Mouse (Mus musculus) limb, embryonic 15.5 days (tissue): ENCODE results near the gene Gm21616. TPM values are rescaled to one million over a fixed set of nuclear protein-coding genes. Genes with fewer than 3 reads are reported as not detected.
"Not testable (repeated sequence)": the region's sequence is repeated elsewhere in the genome, so short reads cannot be mapped to it uniquely, and the experiment has no call there.

ENCODE experiments used
- ATAC-seq: fragments of 200-750 bp; cut with Nextera tagmentation; 2 replicates; pipeline ENCODE4 v1.8.0; 2017; ENCODE audit warnings: low read depth, moderate TSS enrichment; ENCODE audit not compliant: insufficient number of reproducible peaks, low FRiP score, low TSS enrichment
- H3K27ac ChIP-seq: fragments of 300-500 bp; sonication (generic); 2 replicates; pipeline ENCODE4 v1.5.1; 2015; ENCODE audit warnings: moderate library complexity, mild to moderate bottlenecking, inconsistent platforms
- H3K27me3 ChIP-seq: fragments of 300-500 bp; sonication (generic); 2 replicates; pipeline ENCODE4 v1.6.1; 2015; ENCODE audit warnings: inconsistent platforms
- H3K36me3 ChIP-seq: fragments of 300-500 bp; sonication (generic); 2 replicates; pipeline ENCODE4 v1.6.1; 2015; ENCODE audit warnings: inconsistent platforms
- H3K4me1 ChIP-seq: fragments of 300-500 bp; sonication (generic); 2 replicates; pipeline ENCODE4 v1.6.1; 2015; ENCODE audit warnings: inconsistent platforms
- H3K4me2 ChIP-seq: fragments of 300-500 bp; sonication (generic); 2 replicates; pipeline ENCODE4 v1.6.1; 2015; ENCODE audit warnings: mild to moderate bottlenecking, inconsistent platforms
- H3K4me3 ChIP-seq: fragments of 300-500 bp; sonication (generic); 2 replicates; pipeline ENCODE4 v1.5.1; 2015; ENCODE audit warnings: mild to moderate bottlenecking, inconsistent platforms
- H3K9ac ChIP-seq: fragments of 300-500 bp; sonication (generic); 2 replicates; pipeline ENCODE4 v1.6.1; 2015; ENCODE audit warnings: inconsistent platforms
- H3K9me3 ChIP-seq: fragments of 300-500 bp; sonication (generic); 2 replicates; pipeline ENCODE4 v1.6.1; 2016; ENCODE audit warnings: inconsistent platforms
- WGBS: fragments of 180-500 bp; shearing (Covaris S2); methylation state at CpG from one replicate; pipeline ENCODE4 v1.1.7; 2015; 5-methylcytosine and 5-hydroxymethylcytosine counted together
- polyA plus RNA-seq: library from polyadenylated mRNA; unstranded; fragments of >200 nt; fragmentation: Nextera tagmentation; extraction: Ambion mirVana; gene quantifications from 2 replicates; pipeline ENCODE4 v1.2.1, GENCODE M21; 2015

Gene Gm21616
- not detected in 2 replicates for polyA plus RNA-seq

GRCm38 (mm10) chrX:125435242-125435641 is at the start of gene Gm21616:
TSS of gene Gm21616 (plus strand) at chrX:125435542.
- H3K4me2 ChIP-seq, H3K4me3 ChIP-seq, H3K27me3 ChIP-seq, H3K27ac ChIP-seq, ATAC-seq, H3K9me3 ChIP-seq, H3K9ac ChIP-seq, H3K4me1 ChIP-seq, H3K36me3 ChIP-seq: not testable (repeated sequence)
- WGBS = no CpG with 5 or more reads among the region's 4 CpGs
